Mouse (Mus musculus) thymus, adult 2 months (tissue): ENCODE measurements around the gene Palmd.

Experiments used
- CTCF ChIP-seq: fragments of 200-500 bp; IDR thresholded peaks from 2 replicates; pipeline ENCODE4 v1.5.1; 2012; ENCODE audit warnings: mild to moderate bottlenecking, control low read depth, low read length, moderate library complexity, borderline replicate concordance; ENCODE audit not compliant: control insufficient read depth, poor library complexity, insufficient read depth; ENCODE audit errors: extremely low read depth
- POLR2A ChIP-seq: fragments of 200-500 bp; IDR thresholded peaks from 2 replicates; pipeline ENCODE4 v1.6.1; 2012; ENCODE audit warnings: mild to moderate bottlenecking, low read length, control low read depth, moderate library complexity; ENCODE audit not compliant: control insufficient read depth, poor library complexity, insufficient read depth; ENCODE audit errors: extremely low read depth

- TF ChIP-seq CTCF (no peak), POLR2A (no peak)
Measured at GRCm38 (mm10) chr3:116969003-116969402, 216 bp upstream of the Palmd start.
